Comparison of ENCODE assay signal across 8 mouse cellular contexts in genomic region chr17:23726758-23727142, GRCm38 (mm10). TPM values are rescaled to one million over a fixed set of nuclear protein-coding genes. Genes with fewer than 3 reads are reported as not detected.
DNase-seq lines count a peak whose midpoint lies in the region; ATAC-seq and TF ChIP-seq lines count a peak whose summit lies in the region.

No protein-coding gene starts in this region.

- H3K4me1 ChIP-seq in forebrain, embryonic 13.5 days = peaks cover 15% of the 10 kb centered on the region
- H3K4me1 ChIP-seq in small intestine, adult 2 months (ENCODE audit: control insufficient read depth, insufficient read depth, insufficient read length, low read length) = peaks cover 15% of the 10 kb centered on the region; the same call in 1 of the 2 replicates

- peak; percentile 81 for ATAC-seq in forebrain, embryonic 13.5 days
- ATAC-seq in megakaryocyte progenitor cell, adult 5-6 weeks (replicated peaks; ENCODE audit: poor library complexity) = peak; percentile 82

- WGBS in forebrain, embryonic 13.5 days = 1% methylated on average over 20 of the region's 20 CpGs
- under 1% methylated on average over 20 of the region's 20 CpGs for WGBS in small intestine, adult 2 months

- no peaks in the 10 kb centered on the region for H3K27me3 ChIP-seq in forebrain, embryonic 13.5 days
- no peaks in the 10 kb centered on the region for H3K27me3 ChIP-seq in small intestine, adult 2 months (ENCODE audit: control insufficient read depth, insufficient read depth, low read length)

- peak overlapping the region; percentile 81 for H3K9ac ChIP-seq in forebrain, embryonic 13.5 days

- peak overlapping the region; percentile 90 for H3K4me2 ChIP-seq in forebrain, embryonic 13.5 days

- no peak for TF ChIP-seq POLR2A in small intestine, adult 2 months (IDR thresholded peaks at IDR 0.05; ENCODE audit: low read depth, low read length)

- H3K36me3 ChIP-seq in forebrain, embryonic 13.5 days (ENCODE audit: poor library complexity, severe bottlenecking) = no peaks in the 10 kb centered on the region
- H3K36me3 ChIP-seq in small intestine, adult 2 months (ENCODE audit: control insufficient read depth, insufficient read depth, low read length) = no peaks in the 10 kb centered on the region

- no peaks in the 10 kb centered on the region for H3K9me3 ChIP-seq in forebrain, embryonic 13.5 days (replicated peaks)

- peak; percentile 76 for DNase-seq in layer of hippocampus, adult 11-12 months (ENCODE audit: low spot score)
- DNase-seq in layer of hippocampus, postnatal 36 days = no peak
- peak; percentile 69 for DNase-seq in cerebellum, adult 11 months
- peak; percentile 91 for DNase-seq in heart, postnatal 4 days
- DNase-seq in left cerebral cortex, postnatal 25 days (ENCODE audit: low spot score in 2 of 2) = peak; percentile 36 to 67

- intact Hi-C loops in left cerebral cortex, postnatal 25 days (cut with DNase I) = no loop called here

- H3K27ac ChIP-seq in forebrain, embryonic 13.5 days = 0 out of 2 replicates have a peak overlapping the region, but pooled peaks have one; percentile 19
- H3K27ac ChIP-seq in small intestine, adult 2 months (ENCODE audit: insufficient read depth, low read depth, low read length) = peak overlapping the region; percentile 14; the same call in 1 of the 2 replicates

- peak overlapping the region; percentile 89 for H3K4me3 ChIP-seq in forebrain, embryonic 13.5 days
- peak overlapping the region; percentile 91 for H3K4me3 ChIP-seq in small intestine, adult 2 months (ENCODE audit: low read depth, low read length)

- TF ChIP-seq CTCF in small intestine, adult 2 months (IDR thresholded peaks at IDR 0.05; ENCODE audit: extremely low read depth, insufficient read length, insufficient replicate concordance, low read depth, low read length) = no peak

RNA-seq across cellular contexts. Expression of gene Pkmyt1, which starts 0.6 kb away (rescaled TPM):
- 1 to 10 TPM; 1.7 to 3.0 TPM for total RNA-seq in layer of hippocampus, postnatal 36 days (2021)
- 36.7 and 41.0 TPM in 2 replicates for polyA plus RNA-seq in forebrain, embryonic 13.5 days (2015; fragmentation: Nextera tagmentation; extraction: Ambion mirVana)
- 10 to 100 TPM; 16.6 to 16.7 TPM for total RNA-seq in heart, postnatal 4 days (2021)
- total RNA-seq in left cerebral cortex, postnatal 25 days (2021) = 1 to 10 TPM; 3.0 to 3.3 TPM
- 34.5 and 36.9 TPM in 2 replicates for total RNA-seq in megakaryocyte progenitor cell, adult 5-6 weeks (2015)
- total RNA-seq in megakaryocyte progenitor cell, adult 5-6 weeks (2017) = 17.3 and 20.5 TPM in 2 replicates
- polyA plus RNA-seq in small intestine, adult 2 months (2012; rRNA removed) = 25.0 and 42.3 TPM in 2 replicates

RNA-seq across cellular contexts. Expression of gene 1520401A03Rik, which starts 4.2 kb away (rescaled TPM):
- total RNA-seq in layer of hippocampus, postnatal 36 days (2021) = not detected
- not detected in 2 replicates for polyA plus RNA-seq in forebrain, embryonic 13.5 days (2015; fragmentation: Nextera tagmentation; extraction: Ambion mirVana)
- total RNA-seq in heart, postnatal 4 days (2021) = not detected
- total RNA-seq in left cerebral cortex, postnatal 25 days (2021) = not detected
- not detected in 2 replicates for total RNA-seq in megakaryocyte progenitor cell, adult 5-6 weeks (2015)
- total RNA-seq in megakaryocyte progenitor cell, adult 5-6 weeks (2017) = not detected in 2 replicates
- not detected in 2 replicates for polyA plus RNA-seq in small intestine, adult 2 months (2012; rRNA removed)

RNA-seq across cellular contexts. Expression of gene Paqr4, which starts 13.9 kb away (rescaled TPM):
- 10 to 100 TPM; 50.8 to 55.4 TPM for total RNA-seq in layer of hippocampus, postnatal 36 days (2021)
- 29.8 and 32.7 TPM in 2 replicates for polyA plus RNA-seq in forebrain, embryonic 13.5 days (2015; fragmentation: Nextera tagmentation; extraction: Ambion mirVana)
- total RNA-seq in heart, postnatal 4 days (2021) = 10 to 100 TPM; 19.1 to 19.3 TPM
- 10 to 100 TPM; 52.8 to 58.2 TPM for total RNA-seq in left cerebral cortex, postnatal 25 days (2021)
- 1.3 and 1.6 TPM in 2 replicates for total RNA-seq in megakaryocyte progenitor cell, adult 5-6 weeks (2015)
- total RNA-seq in megakaryocyte progenitor cell, adult 5-6 weeks (2017) = 1.9 and 2.4 TPM in 2 replicates
- polyA plus RNA-seq in small intestine, adult 2 months (2012; rRNA removed) = 112 and 152 TPM in 2 replicates

RNA-seq across cellular contexts. Expression of gene Kremen2, which starts 18.9 kb away (rescaled TPM):
- total RNA-seq in layer of hippocampus, postnatal 36 days (2021) = under 1 TPM; 0.35 to 0.42 TPM
- polyA plus RNA-seq in forebrain, embryonic 13.5 days (2015; fragmentation: Nextera tagmentation; extraction: Ambion mirVana) = 0.24 and 0.37 TPM in 2 replicates
- not detected for total RNA-seq in heart, postnatal 4 days (2021)
- under 1 TPM; 0.60 to 0.71 TPM for total RNA-seq in left cerebral cortex, postnatal 25 days (2021)
- total RNA-seq in megakaryocyte progenitor cell, adult 5-6 weeks (2015) = 0.05 TPM in 1 of 2 replicates, not detected in the other
- not detected in 2 replicates for total RNA-seq in megakaryocyte progenitor cell, adult 5-6 weeks (2017)
- 1.5 and 2.9 TPM in 2 replicates for polyA plus RNA-seq in small intestine, adult 2 months (2012; rRNA removed)

RNA-seq across cellular contexts. Expression of gene Cldn9, which starts 42.9 kb away (rescaled TPM):
- under 1 TPM; 0.22 to 0.35 TPM for total RNA-seq in layer of hippocampus, postnatal 36 days (2021)
- polyA plus RNA-seq in forebrain, embryonic 13.5 days (2015; fragmentation: Nextera tagmentation; extraction: Ambion mirVana) = 2.0 and 3.3 TPM in 2 replicates
- not detected for total RNA-seq in heart, postnatal 4 days (2021)
- under 1 TPM in 1 of 2 experiments, not detected in 1; 0.25 TPM for total RNA-seq in left cerebral cortex, postnatal 25 days (2021)
- not detected in 2 replicates for total RNA-seq in megakaryocyte progenitor cell, adult 5-6 weeks (2015)
- total RNA-seq in megakaryocyte progenitor cell, adult 5-6 weeks (2017) = not detected in 2 replicates
- polyA plus RNA-seq in small intestine, adult 2 months (2012; rRNA removed) = 0.10 and 1.5 TPM in 2 replicates

Comparison
In these comparisons a context has a peak if more than half of its experiments do, and no peak if none do; other contexts are left out.
1. DNase-seq: peak in layer of hippocampus, adult 11-12 months (single experiment), cerebellum, adult 11 months (single experiment), heart, postnatal 4 days (single experiment) and left cerebral cortex, postnatal 25 days (2 of 2); none in layer of hippocampus, postnatal 36 days (0 of 2).
2. RNA of gene Pkmyt1, which starts 0.6 kb away (total RNA-seq): 17.3 to 36.9 TPM in megakaryocyte progenitor cell, adult 5-6 weeks and 16.6 to 16.7 TPM in heart, postnatal 4 days; 3.0 to 3.3 TPM in left cerebral cortex, postnatal 25 days and 1.7 to 3.0 TPM in layer of hippocampus, postnatal 36 days; every median in the first group is over 4 times any median in the second.
3. RNA of gene Paqr4, which starts 13.9 kb away (total RNA-seq): 52.8 to 58.2 TPM in left cerebral cortex, postnatal 25 days, 50.8 to 55.4 TPM in layer of hippocampus, postnatal 36 days and 19.1 to 19.3 TPM in heart, postnatal 4 days; 1.3 to 2.4 TPM in megakaryocyte progenitor cell, adult 5-6 weeks; every median in the first group is over 4 times any median in the second.